Mouse (Mus musculus) inflammation-experienced regulatory T-cells, adult 6 months (primary cell): Measurements from ENCODE around the gene S1pr3. TPM values are rescaled to one million over a fixed set of nuclear protein-coding genes. Genes with fewer than 3 reads are reported as not detected.

Experiments
- ATAC-seq: one replicate; pipeline ENCODE4 v1.8.0; 2017
- polyA plus RNA-seq, 3 experiments: library from polyadenylated mRNA; unstranded; fragments of 100-300 nt; shearing (Covaris generic); gene quantifications; one replicate each; pipeline ENCODE4 v1.2.1; 2017

The S1pr3 gene
- under 1 TPM in 1 of 3 experiments, not detected in 2; 0.24 TPM for polyA plus RNA-seq

- no peak for ATAC-seq
Observed at GRCm38 (mm10) chr13:51408519-51409001, at the start of gene S1pr3. Gene S1pr3 (plus strand): TSS chr13:51408639.

- ATAC-seq, result no peak
Observed at GRCm38 (mm10) chr13:51360441-51360962, 47.9 kb upstream of the S1pr3 start.

- ATAC-seq, result no peak
Observed at GRCm38 (mm10) chr13:51363390-51363789, 45.0 kb upstream of the S1pr3 start.

GRCm38 (mm10) chr13:51363985-51364384 is 44.5 kb upstream of the S1pr3 start:
- no peak for ATAC-seq

- ATAC-seq, result no peak
Observed at GRCm38 (mm10) chr13:51365191-51365590, 43.2 kb upstream of the S1pr3 start.

- no peak for ATAC-seq
Observed at GRCm38 (mm10) chr13:51368346-51368745, 40.1 kb upstream of the S1pr3 start.

- no peak for ATAC-seq
Observed at GRCm38 (mm10) chr13:51369354-51369753, 39.1 kb upstream of the S1pr3 start.

GRCm38 (mm10) chr13:51373086-51373485 is 35.4 kb upstream of the S1pr3 start:
- no peak for ATAC-seq

- no peak for ATAC-seq
Observed at GRCm38 (mm10) chr13:51374026-51374807, 34.2 kb upstream of the S1pr3 start.

GRCm38 (mm10) chr13:51378126-51378525 is 30.3 kb upstream of the S1pr3 start:
- no peak for ATAC-seq

GRCm38 (mm10) chr13:51379596-51379995 is 28.8 kb upstream of the S1pr3 start:
- no peak for ATAC-seq

- ATAC-seq, result no peak
Observed at GRCm38 (mm10) chr13:51381498-51381897, 26.9 kb upstream of the S1pr3 start.

- ATAC-seq, result no peak
Observed at GRCm38 (mm10) chr13:51384899-51385298, 23.5 kb upstream of the S1pr3 start.

- no peak for ATAC-seq
Observed at GRCm38 (mm10) chr13:51387908-51388307, 20.5 kb upstream of the S1pr3 start.

- no peak for ATAC-seq
Observed at GRCm38 (mm10) chr13:51390398-51390797, 18.0 kb upstream of the S1pr3 start.

- ATAC-seq, result peak; percentile 28
Observed at GRCm38 (mm10) chr13:51391359-51391916, 17.0 kb upstream of the S1pr3 start.

GRCm38 (mm10) chr13:51392256-51392655 is 16.2 kb upstream of the S1pr3 start:
- no peak for ATAC-seq

GRCm38 (mm10) chr13:51397861-51398260 is 10.6 kb upstream of the S1pr3 start:
- peak; percentile 37 for ATAC-seq

- no peak for ATAC-seq
Observed at GRCm38 (mm10) chr13:51399562-51399961, 8.9 kb upstream of the S1pr3 start.

- ATAC-seq, result peak; percentile 47
Observed at GRCm38 (mm10) chr13:51400186-51400719, 8.2 kb upstream of the S1pr3 start.

GRCm38 (mm10) chr13:51400736-51401501 is 7.5 kb upstream of the S1pr3 start:
- ATAC-seq, result peak; percentile 47

- no peak for ATAC-seq
Observed at GRCm38 (mm10) chr13:51404566-51404965, 3.9 kb upstream of the S1pr3 start.
